Mouse (Mus musculus) liver, embryonic 15.5 days (tissue): ENCODE measurements around the gene Fuz. TPM values are rescaled to one million over a fixed set of nuclear protein-coding genes. Genes with fewer than 3 reads are reported as not detected.

Experiments used
- ATAC-seq: fragments of 200-750 bp; cut with Nextera tagmentation; 2 replicates; pipeline ENCODE4 v1.8.0; 2017; ENCODE audit warnings: moderate number of reproducible peaks, mild to moderate bottlenecking, moderate library complexity; ENCODE audit not compliant: insufficient read depth
- H3K27ac ChIP-seq: fragments of 300-500 bp; sonication (generic); replicated peaks from 2 replicates; pipeline ENCODE4 v1.5.1; 2015; ENCODE audit warnings: mild to moderate bottlenecking, inconsistent platforms
- H3K27me3 ChIP-seq: fragments of 300-500 bp; sonication (generic); 2 replicates; pipeline ENCODE4 v1.6.1; 2015; ENCODE audit warnings: mild to moderate bottlenecking, inconsistent platforms
- H3K36me3 ChIP-seq: fragments of 300-500 bp; sonication (generic); replicated peaks from 2 replicates; pipeline ENCODE4 v1.6.1; 2015; ENCODE audit warnings: moderate library complexity, mild to moderate bottlenecking, inconsistent platforms
- H3K4me1 ChIP-seq: fragments of 300-500 bp; sonication (generic); replicated peaks from 2 replicates; pipeline ENCODE4 v1.6.1; 2015; ENCODE audit warnings: inconsistent platforms
- H3K4me2 ChIP-seq: fragments of 300-500 bp; sonication (generic); 2 replicates; pipeline ENCODE4 v1.6.1; 2015; ENCODE audit warnings: moderate library complexity, mild to moderate bottlenecking, inconsistent platforms
- H3K4me3 ChIP-seq: fragments of 300-500 bp; sonication (generic); replicated peaks from 2 replicates; pipeline ENCODE4 v1.5.1; 2015; ENCODE audit warnings: mild to moderate bottlenecking, inconsistent platforms
- H3K9ac ChIP-seq: fragments of 300-500 bp; sonication (generic); 2 replicates; pipeline ENCODE4 v1.6.1; 2015; ENCODE audit warnings: moderate library complexity, mild to moderate bottlenecking, inconsistent platforms
- H3K9me3 ChIP-seq: fragments of 300-500 bp; sonication (generic); replicated peaks from 2 replicates; pipeline ENCODE4 v1.6.1; 2016; ENCODE audit warnings: inconsistent platforms
- WGBS: fragments of 180-500 bp; shearing (Covaris S2); methylation state at CpG from one replicate; pipeline ENCODE4 v1.1.7; 2015; ENCODE audit warnings: mixed read lengths; ENCODE audit not compliant: insufficient replicate concordance; 5-methylcytosine and 5-hydroxymethylcytosine counted together
- polyA plus RNA-seq: library from polyadenylated mRNA; unstranded; fragments of >200 nt; fragmentation: Nextera tagmentation; extraction: Ambion mirVana; gene quantifications from 2 replicates; pipeline ENCODE4 v1.2.1, GENCODE M21; 2015

The Fuz gene
- polyA plus RNA-seq, 1 experiment from 2014 or later: 6.9 TPM

DNA sequence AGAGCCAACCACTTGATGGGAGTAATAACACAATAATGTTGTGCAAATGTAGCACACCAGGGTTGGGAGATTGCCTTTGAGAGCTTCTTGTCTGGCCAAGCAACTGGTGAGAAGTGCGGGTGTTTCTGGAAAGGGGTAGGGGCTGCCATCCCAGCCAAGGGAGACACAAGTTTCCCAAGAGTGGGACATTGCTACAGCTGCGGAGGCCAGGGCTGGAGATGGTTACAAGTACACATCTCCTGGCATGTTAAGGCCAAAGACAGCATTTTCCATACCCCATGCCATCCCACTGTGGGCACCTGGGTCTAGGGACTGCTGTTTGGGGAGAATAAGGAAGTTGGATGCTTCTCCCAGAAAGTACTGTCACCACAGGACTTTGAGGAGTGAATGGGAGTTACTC is 42.8 kb upstream of the Fuz start:
- Histone ChIP-seq H3K27me3 (no peaks in the 10 kb centered on the region), H3K27ac (peak overlapping the region; percentile 96), H3K4me3 (peak overlapping the region; percentile 71; the same call in 1 of the 2 replicates), H3K36me3 (peaks cover 16% of the 10 kb centered on the region), H3K4me2 (peak overlapping the region; percentile 93), H3K9ac (0 out of 2 replicates have a peak overlapping the region, but pooled peaks have one; percentile 81), H3K4me1 (peaks cover 75% of the 10 kb centered on the region), H3K9me3 (no peaks in the 10 kb centered on the region)
- WGBS: 88% methylated on average over 2 of the region's 2 CpGs
- no peak for ATAC-seq

GRCm38 (mm10) chr7:44853596-44854355 is 42.1 kb upstream of the Fuz start:
- peak overlapping the region; percentile 71 for H3K4me3 ChIP-seq
- H3K27ac ChIP-seq: peak overlapping the region; percentile 96
- peak overlapping the region; percentile 81 for H3K9ac ChIP-seq
- WGBS: 20% methylated on average over 26 of the region's 26 CpGs
- peaks cover 16% of the 10 kb centered on the region for H3K36me3 ChIP-seq
- H3K9me3 ChIP-seq: no peaks in the 10 kb centered on the region
- peak overlapping the region; percentile 93 for H3K4me2 ChIP-seq
- H3K4me1 ChIP-seq: peaks cover 79% of the 10 kb centered on the region
- ATAC-seq: no peak
- no peaks in the 10 kb centered on the region for H3K27me3 ChIP-seq

DNA sequence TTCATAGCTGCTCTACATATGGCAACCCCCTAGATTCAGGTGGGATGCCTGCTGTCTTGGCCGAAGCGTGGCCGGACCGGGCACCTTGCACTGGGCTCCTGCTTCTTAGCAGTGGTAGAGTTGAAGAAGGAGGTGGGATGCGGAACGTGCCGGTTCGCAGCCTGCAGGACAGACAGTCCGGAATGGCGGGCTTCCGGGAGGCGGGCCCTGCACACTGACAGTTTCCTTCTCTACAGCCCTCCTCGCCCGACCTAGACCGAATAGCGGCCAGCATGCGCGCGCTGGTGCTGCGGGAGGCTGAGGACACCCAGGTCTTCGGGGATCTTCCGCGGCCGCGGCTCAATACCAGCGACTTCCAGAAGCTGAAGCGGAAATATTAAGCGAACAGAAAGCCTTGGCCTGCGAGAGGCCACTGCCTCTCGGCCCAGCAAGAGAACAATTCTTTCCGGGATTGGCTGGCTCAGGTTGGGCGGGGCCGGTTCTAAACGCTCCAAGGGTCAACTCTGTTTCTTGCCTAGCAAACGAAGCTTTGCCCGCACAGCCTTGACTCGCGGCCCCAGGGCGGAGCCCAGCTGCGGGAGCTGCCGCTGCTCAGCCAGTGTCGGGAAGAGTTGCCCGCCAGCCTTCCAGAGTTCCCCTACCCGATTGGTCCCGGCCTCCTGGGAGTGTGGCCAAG is 41.4 kb upstream of the Fuz start:
- Histone ChIP-seq H3K9ac (peak overlapping the region; percentile 81), H3K4me3 (peak overlapping the region; percentile 71), H3K36me3 (peaks cover 16% of the 10 kb centered on the region), H3K4me2 (peak overlapping the region; percentile 93), H3K27ac (peak overlapping the region; percentile 96), H3K27me3 (no peaks in the 10 kb centered on the region), H3K9me3 (no peaks in the 10 kb centered on the region), H3K4me1 (peaks cover 80% of the 10 kb centered on the region)
- WGBS: 1% methylated on average over 45 of the region's 45 CpGs
- ATAC-seq: peak; percentile 71

GRCm38 (mm10) chr7:44855036-44855435 is 40.8 kb upstream of the Fuz start:
- no peaks in the 10 kb centered on the region for H3K9me3 ChIP-seq
- no peak for ATAC-seq
- H3K9ac ChIP-seq: peak overlapping the region; percentile 81
- peaks cover 21% of the 10 kb centered on the region for H3K36me3 ChIP-seq
- WGBS: 32% methylated on average over 10 of the region's 10 CpGs
- H3K27ac ChIP-seq: peak overlapping the region; percentile 96
- peak overlapping the region; percentile 93 for H3K4me2 ChIP-seq
- H3K4me1 ChIP-seq: peaks cover 85% of the 10 kb centered on the region
- no peaks in the 10 kb centered on the region for H3K27me3 ChIP-seq
- peak overlapping the region; percentile 71 for H3K4me3 ChIP-seq

DNA sequence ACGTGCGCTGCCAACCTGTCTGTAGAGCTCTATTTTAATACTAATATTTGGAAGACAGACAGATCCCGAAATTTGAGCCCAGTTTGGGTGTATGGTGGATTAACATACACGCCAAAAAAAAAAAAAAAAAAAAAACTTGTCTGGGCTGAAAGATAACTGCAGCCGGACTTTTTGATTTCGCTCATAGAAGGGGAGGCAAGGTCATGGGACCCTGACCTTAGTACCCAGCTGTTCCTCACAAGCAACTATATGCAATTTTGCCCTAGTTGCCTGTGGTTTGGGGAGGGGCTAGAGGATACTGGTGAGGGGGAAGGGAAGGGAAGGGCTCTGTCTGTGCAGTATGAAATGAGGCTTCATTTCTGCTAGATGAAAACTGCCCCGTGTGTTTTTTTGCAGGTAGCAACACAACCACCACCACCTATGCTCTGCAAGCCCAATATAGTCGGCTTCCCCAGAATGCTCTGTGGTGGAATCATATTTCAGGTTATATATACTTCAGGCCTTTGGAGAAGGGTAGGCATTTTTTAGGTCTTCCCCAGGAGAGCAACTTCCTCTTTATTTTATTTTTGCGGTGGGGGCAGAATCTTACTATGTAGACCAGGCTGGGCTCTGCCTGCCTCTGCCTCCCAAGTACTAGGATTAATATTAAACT is 39.5 kb upstream of the Fuz start:
- Histone ChIP-seq H3K27ac (peak overlapping the region; percentile 96), H3K4me1 (peaks cover 83% of the 10 kb centered on the region), H3K9me3 (no peaks in the 10 kb centered on the region), H3K4me3 (peak overlapping the region; percentile 79), H3K27me3 (no peaks in the 10 kb centered on the region), H3K4me2 (peak overlapping the region; percentile 93), H3K36me3 (peaks cover 24% of the 10 kb centered on the region), H3K9ac (peak overlapping the region; percentile 80)
- no peak for ATAC-seq
- WGBS: 22% methylated on average over 9 of the region's 9 CpGs

DNA sequence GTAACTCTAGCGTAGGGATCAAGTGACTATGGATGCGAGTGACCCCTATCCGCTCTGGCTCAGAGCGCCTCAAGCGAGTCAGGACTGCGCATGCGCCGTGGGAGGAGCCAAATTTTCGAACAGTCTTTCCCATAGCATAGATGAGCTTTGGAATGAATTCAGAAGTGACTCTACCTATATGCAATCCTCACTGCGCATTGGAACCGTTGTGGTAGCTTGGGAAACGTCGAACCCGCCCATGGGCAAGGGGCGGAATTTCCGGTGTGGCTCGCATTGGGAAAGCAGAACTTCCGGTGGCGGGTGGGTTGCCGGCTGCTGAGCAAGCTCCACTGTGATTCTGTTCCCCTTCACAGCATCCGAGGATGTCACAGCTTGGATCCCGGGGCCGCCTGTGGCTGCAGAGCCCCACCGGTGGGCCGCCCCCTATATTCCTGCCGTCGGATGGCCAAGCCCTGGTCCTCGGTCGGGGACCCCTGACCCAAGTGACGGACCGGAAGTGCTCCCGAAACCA is 38.8 kb upstream of the Fuz start, which contains the start of gene Pnkp:
TSS of gene Pnkp (plus strand) at position 98 of the 511 bp plus-strand sequence.
- H3K4me1 ChIP-seq: peaks cover 77% of the 10 kb centered on the region
- peak within 1 kb of the TSS; percentile 79 for H3K4me3 ChIP-seq
- H3K27me3 ChIP-seq: no peaks in the 10 kb centered on the region
- peak within 1 kb of the TSS; percentile 80 for H3K9ac ChIP-seq
- no peaks in the 10 kb centered on the region for H3K9me3 ChIP-seq
- peaks cover 27% of the 10 kb centered on the region for H3K36me3 ChIP-seq
- H3K27ac ChIP-seq: peak within 1 kb of the TSS; percentile 96
- peak; percentile 26 for ATAC-seq
- peak within 1 kb of the TSS; percentile 93 for H3K4me2 ChIP-seq
- under 1% methylated on average over 32 of the region's 32 CpGs for WGBS

GRCm38 (mm10) chr7:44857905-44858304 is 38.0 kb upstream of the Fuz start:
- Histone ChIP-seq H3K9me3 (no peaks in the 10 kb centered on the region), H3K4me1 (peaks cover 69% of the 10 kb centered on the region), H3K27ac (peak overlapping the region; percentile 96), H3K27me3 (no peaks in the 10 kb centered on the region), H3K9ac (peak overlapping the region; percentile 80), H3K36me3 (peaks cover 27% of the 10 kb centered on the region), H3K4me3 (peak overlapping the region; percentile 79), H3K4me2 (peak overlapping the region; percentile 93)
- WGBS: 19% methylated on average over 8 of the region's 8 CpGs
- no peak for ATAC-seq

- Histone ChIP-seq H3K4me1 (peaks cover 60% of the 10 kb centered on the region), H3K4me3 (no peak overlapping the region), H3K9ac (no peak overlapping the region), H3K27me3 (no peaks in the 10 kb centered on the region), H3K27ac (peak overlapping the region; percentile 20; the same call in 1 of the 2 replicates), H3K36me3 (peaks cover 44% of the 10 kb centered on the region), H3K9me3 (no peaks in the 10 kb centered on the region), H3K4me2 (peak overlapping the region; percentile 5; the same call in 1 of the 2 replicates)
- ATAC-seq: no peak
- WGBS: 81% methylated on average over 11 of the region's 11 CpGs
Measured at GRCm38 (mm10) chr7:44859896-44860295, 36.0 kb upstream of the Fuz start.

DNA sequence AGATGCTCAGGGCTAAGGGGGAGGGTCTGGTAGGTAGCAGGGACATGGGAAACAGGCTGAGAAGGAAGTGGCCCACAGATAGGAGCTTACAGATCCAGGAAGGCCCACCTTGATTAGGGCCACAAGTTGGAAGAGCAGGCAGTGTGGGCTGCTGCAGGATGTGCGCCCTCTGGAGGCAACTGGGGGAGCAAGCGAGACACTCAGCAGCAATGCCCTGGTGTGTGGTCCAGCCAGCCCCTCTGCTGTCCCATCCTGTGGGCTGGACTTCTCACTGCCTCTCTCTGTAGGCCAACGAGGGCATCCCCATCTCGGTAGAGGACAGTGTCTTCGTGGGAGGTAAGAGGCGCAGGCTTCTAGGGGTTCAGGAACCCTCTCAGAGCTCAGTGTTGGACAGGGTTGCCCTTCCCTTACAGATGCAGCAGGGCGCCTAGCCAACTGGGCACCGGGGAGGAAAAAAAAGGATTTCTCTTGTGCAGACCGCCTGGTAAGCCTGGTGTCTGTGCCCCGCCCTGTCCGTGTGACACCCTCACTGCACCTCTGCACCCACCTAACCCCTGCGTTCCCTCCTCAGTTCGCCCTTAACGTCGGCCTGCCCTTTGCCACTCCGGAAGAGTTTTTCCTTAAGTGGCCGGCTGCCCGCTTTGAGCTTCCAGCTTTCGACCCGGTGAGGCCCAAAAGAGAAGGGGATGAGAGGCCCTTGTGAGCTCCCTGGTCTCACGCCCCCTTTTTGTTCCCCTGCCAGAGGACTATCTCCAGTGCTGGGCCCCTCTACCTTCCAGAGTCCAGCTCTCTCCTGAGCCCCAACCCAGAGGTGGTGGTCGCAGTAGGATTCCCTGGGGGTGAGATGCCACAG is 35.1 kb upstream of the Fuz start:
- no peak overlapping the region for H3K9ac ChIP-seq
- 57% methylated on average over 22 of the region's 22 CpGs for WGBS
- 0 out of 2 replicates have a peak overlapping the region, but pooled peaks have one; percentile 3 for H3K4me2 ChIP-seq
- H3K27ac ChIP-seq: 0 out of 2 replicates have a peak overlapping the region, but pooled peaks have one; percentile 19
- no peak for ATAC-seq
- no peaks in the 10 kb centered on the region for H3K27me3 ChIP-seq
- peaks cover 47% of the 10 kb centered on the region for H3K36me3 ChIP-seq
- H3K4me1 ChIP-seq: peaks cover 60% of the 10 kb centered on the region
- H3K9me3 ChIP-seq: no peaks in the 10 kb centered on the region
- H3K4me3 ChIP-seq: no peak overlapping the region

DNA sequence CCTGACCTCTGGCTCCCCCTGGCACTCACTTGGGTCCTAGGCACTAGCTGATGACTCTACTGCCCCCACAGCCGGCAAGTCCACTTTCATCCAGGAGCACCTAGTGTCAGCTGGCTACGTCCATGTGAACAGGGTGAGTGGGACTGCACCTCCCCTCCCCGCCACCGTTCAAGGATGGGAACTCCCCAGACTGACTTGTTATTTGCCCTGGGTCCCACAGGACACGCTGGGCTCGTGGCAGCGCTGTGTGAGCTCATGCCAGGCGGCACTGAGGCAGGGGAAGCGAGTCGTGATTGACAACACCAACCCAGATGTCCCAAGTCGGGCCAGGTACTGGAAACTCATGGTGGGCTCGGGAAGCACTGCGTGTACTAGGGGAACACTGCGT is 34.5 kb upstream of the Fuz start:
- 82% methylated on average over 14 of the region's 14 CpGs for WGBS
- H3K36me3 ChIP-seq: peaks cover 47% of the 10 kb centered on the region
- H3K4me1 ChIP-seq: peaks cover 60% of the 10 kb centered on the region
- no peaks in the 10 kb centered on the region for H3K9me3 ChIP-seq
- no peak overlapping the region for H3K4me3 ChIP-seq
- no peaks in the 10 kb centered on the region for H3K27me3 ChIP-seq
- no peak overlapping the region for H3K4me2 ChIP-seq
- ATAC-seq: no peak
- H3K27ac ChIP-seq: no peak overlapping the region
- no peak overlapping the region for H3K9ac ChIP-seq
